In the genomic region with DNA sequence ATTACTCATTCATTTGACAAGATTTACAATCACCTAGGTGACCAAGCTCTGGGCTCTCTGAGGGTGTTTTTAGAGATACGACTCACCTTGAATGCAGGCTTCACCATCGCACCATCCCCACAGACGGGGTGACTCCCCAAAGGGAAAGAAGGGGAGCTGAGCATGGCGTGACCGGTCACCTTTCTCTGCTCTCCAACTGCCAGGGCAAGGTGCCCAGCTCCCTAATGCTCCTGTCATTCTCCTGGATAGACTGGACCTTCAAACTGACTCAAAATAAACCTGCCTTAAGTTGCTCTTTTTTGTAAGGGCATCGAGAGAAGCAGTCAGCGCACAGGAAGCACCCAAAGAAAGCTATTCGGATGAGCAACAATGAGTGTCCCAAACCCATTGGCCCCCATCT, we compare ENCODE assay signal across 31 mouse cellular contexts. TPM values are rescaled to one million over a fixed set of nuclear protein-coding genes. Genes with fewer than 3 reads are reported as not detected.
"Had no signal": no experiment of that assay in that cellular context is flagged by ENCODE, and none has a peak within 500 bp of the region (broad histone marks: within the 10 kb centered on the region; RNA-seq: fewer than 3 reads in every experiment).

No protein-coding gene starts in this region.

- H3K4me3 ChIP-seq: heart, adult 2 months; heart, embryonic 10.5 days; heart, embryonic 12.5 days; heart, embryonic 13.5 days; heart, embryonic 15.5 days; hindbrain, embryonic 10.5 days; hindbrain, embryonic 12.5 days; hindbrain, embryonic 13.5 days; hindbrain, embryonic 15.5 days; intestine, embryonic 15.5 days; layer of hippocampus, adult 2 months; left cerebral cortex, adult 2 months had no signal

- DNase-seq: heart, adult 2 months; heart, postnatal 10 days; heart, postnatal 14 days; heart, postnatal 36 days; heart, postnatal 4 days; kidney, adult 11 months; kidney, adult 18-20 months; kidney, adult 8-10 months; kidney, postnatal 10 days; kidney, postnatal 14 days; layer of hippocampus, adult 9-11 months; layer of hippocampus, postnatal 36 days had no signal

- ATAC-seq: hindbrain, embryonic 16.5 days; hindbrain, postnatal 0 days; inflammation-experienced regulatory T-cells, adult 6 months; intestine, embryonic 15.5 days; intestine, embryonic 16.5 days; intestine, postnatal 0 days had no signal

- H3K9ac ChIP-seq: heart, embryonic 12.5 days; heart, embryonic 13.5 days; heart, embryonic 15.5 days; hindbrain, embryonic 12.5 days; hindbrain, embryonic 14.5 days; hindbrain, embryonic 15.5 days; intestine, embryonic 15.5 days had no signal

- H3K9me3 ChIP-seq: heart, embryonic 10.5 days; heart, embryonic 12.5 days; heart, embryonic 13.5 days; heart, embryonic 15.5 days; hindbrain, embryonic 10.5 days; hindbrain, embryonic 12.5 days; hindbrain, embryonic 13.5 days; hindbrain, embryonic 15.5 days; intestine, embryonic 15.5 days had no signal

- H3K4me2 ChIP-seq: heart, embryonic 11.5 days; heart, embryonic 12.5 days; heart, embryonic 13.5 days; heart, embryonic 15.5 days; hindbrain, embryonic 12.5 days; hindbrain, embryonic 13.5 days; hindbrain, embryonic 14.5 days; hindbrain, embryonic 15.5 days; intestine, embryonic 15.5 days had no signal

- H3K27me3 ChIP-seq: heart, embryonic 15.5 days had no signal

- H3K27ac ChIP-seq: heart, adult 2 months; heart, embryonic 10.5 days; heart, embryonic 13.5 days; heart, embryonic 15.5 days; hindbrain, embryonic 10.5 days; hindbrain, embryonic 12.5 days; hindbrain, embryonic 13.5 days; hindbrain, embryonic 14.5 days; hindbrain, embryonic 15.5 days; hindbrain, postnatal 0 days; intestine, embryonic 15.5 days; layer of hippocampus, adult 2 months; left cerebral cortex, adult 2 months had no signal

- H3K36me3 ChIP-seq: heart, embryonic 10.5 days; heart, embryonic 12.5 days; heart, embryonic 13.5 days; heart, embryonic 15.5 days; hindbrain, embryonic 10.5 days; hindbrain, embryonic 12.5 days; hindbrain, embryonic 13.5 days; hindbrain, embryonic 15.5 days; intestine, embryonic 15.5 days had no signal

RNA-seq across cellular contexts. Expression of a gene that starts 2.5 kb away (rescaled TPM):
- polyA plus RNA-seq: inflammation-experienced regulatory T-cells, adult 6 months had no signal

RNA-seq across cellular contexts. Expression of a gene that starts 39.1 kb away (rescaled TPM):
- polyA plus RNA-seq: heart, embryonic 11.5 days; inflammation-experienced regulatory T-cells, adult 6 months; intestine, embryonic 14.5 days had no signal
